Mouse (Mus musculus): ENCODE measurements around the gene Gm9999. TPM values are rescaled to one million over a fixed set of nuclear protein-coding genes. Genes with fewer than 3 reads are reported as not detected.

Gene Gm9999
- total RNA-seq (2023): not detected in 2 replicates

GRCm38 (mm10) chr7:46983280-46983679, at the start of gene Gm9999:
TSS of gene Gm9999 (plus strand) at chr7:46983580.

GRCm38 (mm10) chr7:46957831-46958691, 25.3 kb upstream of the Gm9999 start, which contains the start of gene Uevld:
TSS of gene Uevld (minus strand) at chr7:46958527.

GRCm38 (mm10) chr7:47008168-47008993, 25.0 kb downstream of the Gm9999 start, which contains the start of gene Spty2d1:
TSS of gene Spty2d1 (minus strand) at chr7:47008411.

Other genes with a start within 250 kb of the Gm9999 start
- gene Saa1, start 240.6 kb upstream of the Gm9999 start, total RNA-seq (2023): not detected in 2 replicates
- gene Saa2, start 231.8 kb upstream of the Gm9999 start, total RNA-seq (2023): not detected in 2 replicates
- gene Hps5, start 187.5 kb upstream of the Gm9999 start, total RNA-seq (2023): 23.7 and 33.6 TPM in 2 replicates
- 45.3 and 56.6 TPM in 2 replicates for gene Gtf2h1, start 187.5 kb upstream of the Gm9999 start, total RNA-seq (2023)
- 389 and 441 TPM in 2 replicates for gene Ldha, start 142.1 kb upstream of the Gm9999 start, total RNA-seq (2023)
- 0.60 and 0.75 TPM in 2 replicates for gene Ldhc, start 122.4 kb upstream of the Gm9999 start, total RNA-seq (2023)
- 50.5 and 59.4 TPM in 2 replicates for gene Tsg101, start 63.6 kb upstream of the Gm9999 start, total RNA-seq (2023)
- gene Uevld, start 25.1 kb upstream of the Gm9999 start, total RNA-seq (2023): 9.9 and 11.1 TPM in 2 replicates
- 81.9 and 83.8 TPM in 2 replicates for gene Spty2d1, start 24.8 kb downstream of the Gm9999 start, total RNA-seq (2023)
- gene Tmem86a, start 67.0 kb downstream of the Gm9999 start, total RNA-seq (2023): 4.5 and 7.0 TPM in 2 replicates
- not detected in 2 replicates for gene Ptpn5, start 150.1 kb downstream of the Gm9999 start, total RNA-seq (2023)
- gene Mrgpra6, start 221.3 kb downstream of the Gm9999 start, total RNA-seq (2023): not detected in 2 replicates